Mouse (Mus musculus): ENCODE measurements around the gene Cass4.

Gene Cass4

DNA sequence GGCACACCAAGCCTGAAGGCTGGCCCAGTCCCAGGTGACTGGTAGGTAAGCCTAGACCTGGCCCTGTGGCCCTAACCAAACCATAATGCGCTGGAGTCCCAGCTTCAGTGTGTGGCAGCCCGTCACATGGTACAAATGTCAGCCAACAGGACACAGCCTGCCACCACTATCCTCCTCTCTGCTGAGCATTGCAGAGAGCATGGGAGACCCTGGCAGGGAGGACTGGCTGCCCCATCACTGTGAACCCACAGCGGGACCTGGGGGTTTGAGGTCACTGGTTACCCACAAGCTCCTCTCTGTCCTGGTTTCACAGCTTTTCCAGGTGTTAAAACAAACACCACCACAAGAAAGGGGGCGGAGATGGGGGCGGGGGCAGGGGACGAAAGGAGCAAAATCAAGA, 3.3 kb upstream of the Cass4 start:
- no peak for DNase-seq

DNA sequence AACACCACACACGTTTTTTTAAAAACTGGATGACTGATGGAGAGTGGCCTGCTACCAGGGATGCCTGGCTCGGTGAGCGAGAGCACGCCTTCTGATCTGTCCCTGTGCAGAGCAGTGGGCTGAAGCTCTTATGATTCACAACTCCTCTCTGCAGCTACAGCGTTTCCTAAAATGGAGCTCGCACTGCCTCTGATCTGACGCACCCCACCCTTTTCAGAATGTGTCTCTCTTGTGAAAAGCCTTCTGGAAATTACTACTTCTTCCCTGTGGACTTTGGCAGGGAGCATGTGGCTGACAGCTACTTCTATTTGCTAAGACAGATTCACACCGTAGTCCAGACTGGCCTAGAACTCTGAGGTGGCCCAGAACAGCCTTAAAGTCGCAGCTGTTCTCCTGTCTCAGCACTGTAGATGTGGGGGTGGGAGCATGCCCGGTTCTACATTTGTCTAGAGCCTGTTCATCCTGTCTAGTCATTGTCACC, 1.5 kb upstream of the Cass4 start:
- DNase-seq: no peak

- no peak for DNase-seq
Observed at GRCm38 (mm10) chr2:172394052-172394392, 428 bp downstream of the Cass4 start.

- DNase-seq: no peak
Observed at GRCm38 (mm10) chr2:172394671-172395070, 1.1 kb downstream of the Cass4 start.

DNA sequence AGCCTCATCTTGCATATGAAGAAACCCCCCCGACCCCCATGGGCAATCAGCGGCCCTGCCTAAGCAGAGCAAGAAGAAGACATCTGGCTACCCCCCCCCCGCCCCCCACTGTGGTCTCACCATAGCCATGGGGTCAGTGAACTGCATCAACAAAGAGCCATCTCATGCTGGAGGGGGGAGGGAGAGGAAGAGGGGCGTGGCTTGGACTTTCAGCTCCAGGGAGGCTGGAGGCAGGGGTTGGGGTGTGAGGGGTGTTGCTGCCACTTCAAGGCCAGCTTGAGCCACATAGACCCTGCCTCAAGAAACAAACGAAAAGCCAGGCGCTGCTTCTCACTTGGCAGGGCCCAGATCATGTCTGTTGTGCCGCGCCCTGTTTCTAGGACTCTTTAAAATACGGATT, 2.4 kb downstream of the Cass4 start:
- DNase-seq: peak; percentile 38

DNA sequence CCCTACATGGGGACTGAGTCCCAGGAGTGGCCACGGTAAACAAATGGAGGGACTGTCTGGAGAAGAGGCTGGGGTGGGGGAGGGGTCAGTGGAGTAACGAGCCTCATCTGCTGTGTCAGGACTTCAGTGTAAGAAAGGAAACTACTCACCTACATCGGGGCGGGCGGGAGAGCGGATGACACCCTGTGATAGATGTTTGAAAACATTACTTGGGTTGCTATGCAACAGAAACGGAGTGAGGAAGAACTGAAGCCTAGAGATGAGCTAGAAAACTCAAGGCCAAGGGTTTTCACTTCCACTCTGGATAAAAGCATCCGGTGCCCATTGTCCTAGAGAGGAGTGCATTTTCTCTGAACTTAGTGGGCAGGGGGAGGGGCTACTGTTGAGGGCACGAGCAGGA, 6.3 kb downstream of the Cass4 start:
- peak; percentile 25 for DNase-seq

- peak; percentile 27 for DNase-seq
Observed at GRCm38 (mm10) chr2:172401116-172401825, 7.7 kb downstream of the Cass4 start.

GRCm38 (mm10) chr2:172404239-172404638, 10.6 kb downstream of the Cass4 start:
- no peak for DNase-seq

DNA sequence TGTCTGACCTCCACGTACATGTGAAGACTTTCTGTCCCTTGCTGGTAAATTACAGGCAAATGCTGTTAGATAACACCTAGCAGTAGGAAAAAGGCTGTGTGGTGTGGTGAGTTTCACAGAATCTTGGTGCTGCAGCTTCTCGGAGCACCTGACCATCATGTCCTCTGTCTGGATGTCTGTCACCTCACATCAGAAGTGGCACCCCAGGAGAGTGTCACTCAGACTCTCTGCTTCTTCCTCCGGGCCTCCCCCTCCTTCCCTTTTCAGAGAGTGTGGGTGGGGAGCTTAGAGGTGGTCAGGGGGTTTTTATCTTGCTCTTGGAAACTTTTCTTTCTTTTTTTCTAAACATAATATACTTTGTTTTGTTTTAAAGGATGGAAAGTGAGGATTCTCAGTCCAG, 11.4 kb downstream of the Cass4 start:
- no peak for DNase-seq

DNA sequence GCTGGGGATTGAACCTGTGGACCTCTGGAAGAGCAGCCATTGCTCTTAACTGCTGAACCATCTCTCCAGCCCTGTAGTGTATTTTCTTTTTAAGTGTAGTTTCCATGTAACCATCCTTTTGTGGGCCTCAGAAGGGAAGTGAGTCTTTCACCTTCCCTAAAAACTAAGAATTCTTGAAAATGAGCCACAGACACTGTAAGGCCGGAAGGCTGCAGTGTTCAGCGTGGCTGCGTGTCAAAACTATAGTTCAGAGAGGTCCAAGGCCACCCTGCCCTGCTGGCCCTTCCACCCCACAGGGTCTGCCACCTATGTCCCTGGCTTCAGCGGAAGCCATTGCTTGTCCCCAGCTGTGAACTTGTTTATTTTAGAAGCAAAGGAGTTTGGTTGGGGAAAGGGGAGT, 12.6 kb downstream of the Cass4 start:
- no peak for DNase-seq

- no peak for DNase-seq
Observed at GRCm38 (mm10) chr2:172407499-172407898, 13.9 kb downstream of the Cass4 start.

- DNase-seq: no peak
Observed at GRCm38 (mm10) chr2:172410686-172411085, 17.1 kb downstream of the Cass4 start.

GRCm38 (mm10) chr2:172411091-172411490, 17.5 kb downstream of the Cass4 start:
- no peak for DNase-seq

- peak; percentile 86 for DNase-seq
Observed at GRCm38 (mm10) chr2:172412454-172412853, 18.9 kb downstream of the Cass4 start.

GRCm38 (mm10) chr2:172413273-172413672, 19.7 kb downstream of the Cass4 start:
- DNase-seq: peak; percentile 12

GRCm38 (mm10) chr2:172413894-172414293, 20.3 kb downstream of the Cass4 start:
- no peak for DNase-seq

DNA sequence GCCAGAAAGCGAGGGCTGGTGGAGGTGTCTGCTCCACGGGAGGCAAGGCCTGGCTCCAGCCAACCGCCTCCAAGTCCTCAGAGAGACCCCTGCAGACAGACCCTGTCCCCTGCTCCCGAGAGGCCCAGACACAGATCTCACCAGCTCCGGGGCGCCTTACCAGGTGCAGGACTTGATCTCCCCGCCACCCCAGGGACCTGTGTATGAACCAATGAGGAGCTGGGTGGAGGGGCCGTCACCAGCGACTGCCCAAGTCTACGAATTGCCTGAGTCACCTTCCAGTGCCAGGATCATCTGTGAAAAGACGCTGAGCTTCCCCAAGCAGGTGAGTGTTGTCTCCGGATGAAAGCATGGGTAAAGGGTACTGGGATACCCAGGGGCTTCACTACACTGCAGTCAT, 22.6 kb downstream of the Cass4 start:
- no peak for DNase-seq

- no peak for DNase-seq
Observed at GRCm38 (mm10) chr2:172416876-172417275, 23.3 kb downstream of the Cass4 start.

GRCm38 (mm10) chr2:172418208-172418607, 24.6 kb downstream of the Cass4 start:
- DNase-seq: no peak

- DNase-seq: no peak
Observed at GRCm38 (mm10) chr2:172430609-172431008, 37.0 kb downstream of the Cass4 start.

DNA sequence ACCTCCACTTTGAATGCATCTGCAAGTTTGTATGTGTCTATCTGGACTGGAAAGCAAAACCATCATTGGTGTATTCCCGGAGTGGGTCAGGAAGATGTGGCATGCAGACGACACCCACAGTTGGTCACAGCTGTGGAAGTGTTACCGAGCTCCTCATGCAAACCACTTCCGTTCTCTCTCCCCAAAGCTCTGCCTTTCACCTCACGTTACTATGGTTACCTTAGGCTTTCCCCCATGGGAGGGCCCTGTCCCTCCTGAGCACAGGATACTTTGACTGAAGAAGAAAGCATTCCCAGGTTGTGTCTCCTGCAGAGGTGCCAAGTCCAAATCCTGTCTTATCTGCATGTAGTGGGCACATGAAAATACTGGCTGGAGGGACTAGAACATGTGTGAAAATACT, 40.2 kb downstream of the Cass4 start:
- no peak for DNase-seq

DNA sequence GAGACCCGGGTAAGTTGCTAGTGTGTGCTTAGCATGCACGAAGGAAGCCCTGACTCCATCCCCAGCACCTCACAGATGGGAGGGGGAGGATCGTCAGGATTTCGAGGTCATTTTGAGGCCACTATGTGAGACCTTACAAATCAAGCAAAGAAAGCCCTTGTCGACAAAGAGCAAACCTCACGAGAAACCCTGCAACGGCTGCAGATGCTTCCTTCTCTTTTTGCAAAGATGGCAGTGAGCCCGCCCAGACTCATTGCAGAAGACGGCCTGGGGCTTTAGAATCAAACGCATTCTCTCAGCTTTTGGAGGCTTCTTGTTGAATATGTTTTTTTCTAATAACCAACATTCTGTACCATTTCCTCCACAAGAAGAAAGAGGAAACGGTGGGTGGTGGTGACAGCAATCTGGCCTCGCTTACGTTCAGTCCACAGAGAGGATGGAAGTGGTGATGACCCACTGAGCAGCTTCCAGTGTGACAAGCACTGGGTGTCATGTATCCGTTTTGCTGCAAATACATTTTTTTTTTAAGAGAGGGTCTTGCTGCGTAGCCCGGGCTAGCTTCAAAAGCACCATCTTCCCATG, 43.9 kb downstream of the Cass4 start:
- DNase-seq: no peak

DNA sequence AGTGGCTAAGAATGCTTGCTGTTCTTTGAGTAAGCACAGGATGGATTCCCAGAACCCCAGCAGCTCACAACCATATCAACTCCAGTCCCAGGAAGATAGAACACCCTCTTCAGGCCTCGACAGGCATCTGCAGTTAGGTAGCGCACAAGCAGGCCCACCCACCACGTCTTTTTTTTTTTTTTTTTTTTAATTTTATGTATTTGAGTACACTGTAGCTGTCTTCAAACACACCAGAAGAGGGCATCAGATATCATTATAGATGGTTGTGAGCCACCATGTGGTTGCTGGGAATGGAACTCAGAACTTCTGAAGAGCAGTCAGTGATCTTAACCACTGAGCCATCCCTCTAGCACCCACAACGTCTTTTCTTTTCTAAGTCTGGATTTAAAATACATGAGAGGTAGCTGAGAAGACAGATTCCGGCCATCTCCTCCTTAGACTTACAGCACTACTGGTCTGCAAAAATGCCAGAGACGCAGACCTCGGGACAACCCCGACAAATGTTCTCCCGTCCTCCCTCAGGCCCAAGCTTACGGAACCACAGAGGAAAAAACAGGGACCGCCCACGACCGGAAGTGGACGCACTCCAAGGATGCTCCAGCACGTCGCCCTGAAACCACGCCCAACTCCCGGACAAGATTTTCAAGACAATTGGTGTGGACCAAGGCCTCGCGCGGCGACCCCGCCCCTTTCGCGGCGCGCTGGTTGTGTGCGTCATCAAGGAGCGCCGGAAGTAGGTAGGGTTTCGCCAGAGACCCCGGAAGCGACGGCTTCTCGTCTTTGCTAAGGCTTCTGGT, 46.4 kb downstream of the Cass4 start, which contains the start of gene Rtf2:
Gene Rtf2, plus strand, starts transcription at position 714 of the 797 bp plus-strand sequence.
- DNase-seq: peak; percentile 99

- DNase-seq: no peak
Observed at GRCm38 (mm10) chr2:172440640-172441005, 47.0 kb downstream of the Cass4 start.

All from retina, postnatal 1 day (tissue).